Mouse (Mus musculus) c-Kit-negative CD71-positive TER-119-positive erythroid progenitor cells, embryonic 14.5 days (primary cell): ENCODE measurements around the gene Zfp771.

Experiments used
- DNase-seq: peaks from one replicate; pipeline ENCODE4 v3.0.0-alpha.2; 2013; ENCODE audit warnings: low read depth, low spot score

The Zfp771 gene

DNA sequence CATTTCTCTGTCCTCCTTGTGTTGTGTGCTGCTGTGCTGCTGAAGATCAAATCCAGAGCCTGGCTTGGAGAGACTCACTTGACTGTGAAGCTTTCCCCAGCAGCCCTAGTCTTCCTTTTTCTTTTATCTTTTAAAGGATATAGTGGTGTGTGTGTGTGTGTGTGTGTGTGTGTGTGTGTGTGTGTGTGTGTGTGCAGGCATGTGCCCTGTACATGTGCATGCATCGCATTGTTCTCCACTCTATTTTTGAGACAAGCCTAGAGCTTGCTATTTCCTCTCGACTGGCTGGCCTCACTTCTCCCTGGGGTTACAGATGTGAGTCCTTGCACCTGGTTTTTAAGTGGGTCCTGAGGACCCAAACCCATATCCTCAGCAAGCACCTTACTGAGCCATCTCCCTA is 38.1 kb downstream of the Zfp771 start:
- no peak for DNase-seq

DNA sequence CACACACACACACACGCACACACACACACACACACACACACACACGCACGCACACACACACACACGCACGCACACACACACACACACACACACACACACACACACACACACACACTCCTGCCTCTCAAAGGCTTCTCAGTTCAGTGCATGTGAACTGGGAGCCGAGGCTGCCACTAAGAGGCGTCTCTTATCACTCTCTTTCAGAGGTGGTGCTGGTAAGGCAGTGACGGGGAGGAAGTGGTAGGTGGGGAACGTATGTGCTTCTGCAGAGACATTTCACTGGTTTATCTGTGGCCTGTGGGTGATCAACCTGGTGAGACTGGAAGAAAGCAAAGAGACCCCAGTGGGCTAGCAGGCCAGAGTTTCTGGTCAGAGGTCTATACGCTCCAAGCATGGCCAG is 41.1 kb downstream of the Zfp771 start:
- no peak for DNase-seq

DNA sequence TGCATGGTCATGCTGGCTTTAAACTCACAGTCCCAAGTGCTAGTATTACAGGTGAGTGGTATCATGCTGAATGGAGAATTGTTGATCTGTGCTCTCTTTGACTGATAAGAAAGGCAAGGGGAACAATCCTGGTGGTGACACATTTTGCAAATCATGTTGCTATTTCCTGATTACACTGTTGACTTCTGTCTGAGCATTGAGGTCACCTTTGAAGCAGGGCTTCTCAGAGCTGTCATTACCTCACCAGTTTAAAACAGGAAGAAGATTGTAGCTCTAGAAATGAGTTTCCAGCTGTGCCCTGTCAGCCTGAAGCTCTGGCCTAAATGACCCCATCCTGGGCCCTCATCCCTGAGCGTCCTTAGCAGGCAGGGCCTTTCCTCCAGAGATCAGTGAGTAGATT is 43.9 kb downstream of the Zfp771 start:
- DNase-seq = no peak

DNA sequence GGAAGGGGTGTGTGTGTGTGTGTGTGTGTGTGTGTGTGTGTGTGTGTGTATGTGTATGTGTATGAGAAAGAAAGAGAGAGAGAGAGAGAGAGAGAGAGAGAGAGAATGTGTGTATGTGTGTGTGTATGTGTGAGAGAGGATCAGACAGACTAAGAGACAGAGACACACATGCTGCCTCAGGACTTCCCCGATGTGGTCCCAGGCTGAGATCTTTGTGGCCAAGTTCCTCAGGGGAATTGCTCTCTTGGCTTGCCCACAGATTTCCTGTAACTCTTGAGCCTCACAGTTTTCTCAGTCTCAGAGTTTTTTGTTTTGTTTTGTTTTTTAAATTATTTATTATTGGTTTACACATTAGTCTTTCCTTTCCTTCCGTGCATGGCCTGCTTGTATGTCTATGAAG is 45.2 kb downstream of the Zfp771 start:
- no peak for DNase-seq

DNA sequence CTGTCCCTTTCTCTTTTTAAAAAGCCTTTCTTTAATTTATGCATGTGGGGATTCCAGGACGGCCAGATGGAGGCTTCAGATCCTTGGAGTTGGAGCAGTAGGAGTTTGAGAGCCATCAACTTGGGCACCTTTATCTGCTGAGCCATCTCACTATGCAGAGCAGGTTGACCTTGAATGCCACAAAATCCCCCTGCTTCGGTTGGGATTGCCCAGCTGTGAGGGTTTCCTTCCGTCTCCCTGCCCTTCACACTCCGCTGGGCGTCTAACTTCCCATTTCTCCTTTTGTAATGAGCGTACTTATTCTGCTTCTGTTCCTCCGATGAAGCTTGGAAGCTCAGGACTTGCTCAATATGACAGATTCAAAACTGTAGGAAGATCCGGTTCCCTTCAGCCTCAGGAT is 46.1 kb downstream of the Zfp771 start:
- DNase-seq = no peak

DNA sequence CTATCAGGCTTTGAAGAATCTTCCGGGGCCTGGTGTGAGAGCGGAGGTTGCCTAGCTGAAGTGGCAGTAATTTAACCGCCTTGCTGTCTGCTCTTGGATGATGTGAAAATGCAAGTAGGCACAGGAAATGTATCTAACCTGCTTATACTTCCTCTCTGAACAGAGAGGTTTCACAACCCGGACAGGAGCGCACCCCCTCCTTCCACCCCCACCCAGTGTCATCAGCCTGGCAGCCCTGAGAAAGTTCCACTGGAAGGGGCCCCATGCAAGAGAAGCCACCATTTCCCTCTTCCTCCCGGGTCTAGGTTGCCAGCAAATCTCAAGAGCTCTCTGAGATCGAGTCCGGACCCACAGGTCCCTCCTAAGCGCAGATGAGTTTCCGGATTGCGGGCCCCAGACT is 52.0 kb downstream of the Zfp771 start, which contains the start of gene Itgal:
Itgal (plus strand) TSS at position 163 of the 400 bp plus-strand sequence.
- DNase-seq = no peak

DNA sequence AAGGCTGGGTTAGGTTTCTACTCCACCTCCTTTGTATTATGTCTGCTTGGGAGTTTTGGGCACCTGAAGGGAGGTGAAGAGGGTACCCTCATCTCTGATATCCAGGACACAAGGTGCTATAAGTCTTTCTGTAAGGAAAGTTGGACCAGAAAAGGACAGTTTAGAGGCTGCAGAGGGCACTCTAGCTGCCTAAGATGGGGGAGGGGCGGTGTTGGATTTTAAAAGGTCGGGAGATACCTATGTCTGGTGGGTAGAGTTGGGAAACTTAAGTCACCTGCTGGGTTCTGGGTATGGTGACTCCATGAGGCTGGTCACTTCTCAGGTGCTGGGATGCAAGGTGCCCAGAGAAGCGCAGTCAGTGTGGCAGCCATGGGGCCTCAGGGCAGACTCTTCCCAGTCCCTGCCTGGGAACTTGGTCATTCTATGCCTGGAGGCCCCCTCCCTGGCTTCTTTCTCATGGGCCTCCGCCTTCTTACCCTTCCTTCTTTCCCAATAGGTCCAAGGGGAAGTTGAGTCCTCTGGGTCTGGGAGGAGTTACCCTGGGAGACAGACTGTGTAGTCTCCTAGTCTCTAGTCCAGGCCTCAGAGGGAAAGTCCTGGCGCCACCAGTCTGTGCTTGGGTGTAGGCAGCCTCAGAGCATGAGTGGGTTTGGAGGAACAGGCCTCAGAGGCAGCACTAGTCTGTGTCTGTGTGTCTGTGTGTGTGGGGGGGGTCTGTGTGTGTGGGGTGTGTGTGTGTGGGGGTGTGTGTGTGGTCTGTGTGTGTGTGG is 52.9 kb downstream of the Zfp771 start:
- no peak for DNase-seq

DNA sequence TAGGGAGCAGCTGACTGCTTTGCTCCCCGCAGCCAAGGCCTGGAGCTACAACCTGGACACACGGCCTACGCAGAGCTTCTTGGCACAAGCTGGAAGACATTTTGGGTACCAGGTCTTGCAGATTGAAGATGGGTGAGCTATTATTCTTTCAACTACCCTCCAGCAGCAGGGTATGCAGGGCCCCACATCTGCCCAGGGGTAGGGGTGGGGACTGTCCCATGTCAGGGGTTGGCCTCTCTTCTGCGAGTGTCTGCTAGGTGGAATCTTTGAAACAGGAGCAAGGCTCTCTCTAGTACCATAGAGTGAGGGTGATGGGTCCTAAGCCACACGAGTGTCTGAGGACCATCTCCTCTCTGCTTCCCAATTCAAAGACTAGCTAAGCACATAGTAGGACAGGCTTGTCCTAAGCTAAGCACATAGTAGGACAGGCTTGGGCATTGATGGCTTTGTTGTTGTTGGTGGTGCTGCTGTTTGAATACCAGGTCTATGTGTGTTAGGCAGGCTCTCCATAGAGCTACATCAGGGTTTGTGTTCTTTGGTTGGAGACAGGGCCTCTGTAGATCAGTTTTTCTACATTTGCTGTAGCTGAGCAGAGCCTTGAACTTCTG is 53.6 kb downstream of the Zfp771 start:
- no peak for DNase-seq
